Mouse (Mus musculus): ENCODE measurements around the gene Nipal1.

DNA sequence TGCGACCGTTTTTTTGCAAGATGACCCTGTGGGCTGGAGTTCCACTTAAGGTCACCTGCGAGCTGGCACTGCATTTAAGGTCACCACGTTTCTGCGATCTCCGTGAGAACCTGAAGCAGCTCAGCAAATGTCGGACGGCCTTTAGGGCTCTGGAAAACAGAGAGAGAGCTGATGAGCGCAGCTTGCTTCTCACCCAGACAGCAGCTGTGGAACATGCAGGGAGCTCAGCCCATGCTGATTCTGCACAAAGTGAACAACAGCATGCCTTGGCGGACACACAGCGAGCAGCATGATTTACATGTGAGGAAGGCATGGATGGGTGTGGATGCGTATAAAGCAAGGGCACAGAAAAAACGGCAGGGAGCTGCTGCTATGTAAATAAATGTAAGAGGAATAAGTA is 48.9 kb downstream of the Nipal1 start:
- no peak for TF ChIP-seq POLR2A (IDR thresholded peaks at IDR 0.05; ENCODE audit: insufficient read depth, low read length)
- no peak for TF ChIP-seq CTCF (IDR thresholded peaks at IDR 0.05; ENCODE audit: low read depth, low read length)
- no peak for TF ChIP-seq EP300 (IDR thresholded peaks at IDR 0.05; ENCODE audit: insufficient read depth, low read depth, low read length)

Data from ES-Bruce4 (cell line).